Mouse (Mus musculus): ENCODE data around the gene Mcpt8. TPM values are rescaled to one million over a fixed set of nuclear protein-coding genes. Genes with fewer than 3 reads are reported as not detected.

The Mcpt8 gene
- total RNA-seq, 2 experiments from 2014 or later = not detected

DNA sequence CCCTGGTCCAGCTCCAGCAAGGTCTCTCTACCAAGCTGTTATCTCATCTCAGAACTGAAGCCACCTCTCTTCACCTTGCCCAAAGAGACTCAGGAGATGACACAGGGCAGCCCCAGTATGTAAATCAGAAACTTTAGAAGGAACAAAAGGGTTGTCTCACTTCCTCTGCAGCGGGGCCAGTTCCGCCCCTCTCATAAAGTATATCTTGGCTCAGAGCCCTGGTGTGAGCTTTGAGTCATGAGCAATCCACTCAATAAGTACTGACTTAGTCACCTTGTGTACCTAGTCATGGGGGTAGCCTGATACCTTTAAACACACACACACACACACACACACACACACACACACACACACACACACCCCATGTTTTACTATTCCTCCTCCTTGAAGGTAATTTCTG is 50.6 kb downstream of the Mcpt8 start:
- no peak for ATAC-seq (replicated peaks; ENCODE audit: low FRiP score, low TSS enrichment, poor library complexity, severe bottlenecking)

Other genes with a start within 250 kb of the Mcpt8 start
- gene Nynrin, start 231.3 kb downstream of the Mcpt8 start, total RNA-seq (2014; fragmentation: Nextera tagmentation) = 1.9 and 2.7 TPM in 2 replicates
- gene Nynrin, start 231.3 kb downstream of the Mcpt8 start, total RNA-seq (2017) = 1.2 and 2.0 TPM in 2 replicates
- not detected in 2 replicates for gene Cbln3, start 200.9 kb downstream of the Mcpt8 start, total RNA-seq (2014; fragmentation: Nextera tagmentation)
- not detected in 2 replicates for gene Cbln3, start 200.9 kb downstream of the Mcpt8 start, total RNA-seq (2017)
- 10.9 and 12.1 TPM in 2 replicates for gene Khnyn, start 200.3 kb downstream of the Mcpt8 start, total RNA-seq (2014; fragmentation: Nextera tagmentation)
- gene Khnyn, start 200.3 kb downstream of the Mcpt8 start, total RNA-seq (2017) = 8.7 and 16.3 TPM in 2 replicates
- gene Sdr39u1, start 185.0 kb downstream of the Mcpt8 start, total RNA-seq (2014; fragmentation: Nextera tagmentation) = 7.8 and 17.0 TPM in 2 replicates
- gene Sdr39u1, start 185.0 kb downstream of the Mcpt8 start, total RNA-seq (2017) = 3.9 and 6.7 TPM in 2 replicates
- gene Cma1, start 140.6 kb downstream of the Mcpt8 start, total RNA-seq (2014; fragmentation: Nextera tagmentation) = 1.4 TPM in 1 of 2 replicates, not detected in the other
- gene Cma1, start 140.6 kb downstream of the Mcpt8 start, total RNA-seq (2017) = 1.1 TPM in 1 of 2 replicates, not detected in the other
- not detected in 2 replicates for gene Cma2, start 134.3 kb downstream of the Mcpt8 start, total RNA-seq (2014; fragmentation: Nextera tagmentation)
- gene Cma2, start 134.3 kb downstream of the Mcpt8 start, total RNA-seq (2017) = not detected in 2 replicates
- gene Mcpt1, start 67.3 kb downstream of the Mcpt8 start, total RNA-seq (2014; fragmentation: Nextera tagmentation) = not detected in 2 replicates
- not detected in 2 replicates for gene Mcpt1, start 67.3 kb downstream of the Mcpt8 start, total RNA-seq (2017)
- not detected in 2 replicates for gene Mcpt9, start 54.8 kb downstream of the Mcpt8 start, total RNA-seq (2014; fragmentation: Nextera tagmentation)
- gene Mcpt9, start 54.8 kb downstream of the Mcpt8 start, total RNA-seq (2017) = not detected in 2 replicates
- not detected in 2 replicates for gene Mcpt2, start 43.2 kb downstream of the Mcpt8 start, total RNA-seq (2014; fragmentation: Nextera tagmentation)
- not detected in 2 replicates for gene Mcpt2, start 43.2 kb downstream of the Mcpt8 start, total RNA-seq (2017)
- gene Mcpt4, start 23.0 kb downstream of the Mcpt8 start, total RNA-seq (2014; fragmentation: Nextera tagmentation) = not detected in 2 replicates
- not detected in 2 replicates for gene Mcpt4, start 23.0 kb downstream of the Mcpt8 start, total RNA-seq (2017)
- 2.8 TPM in 1 of 2 replicates, not detected in the other for gene Ctsg, start 17.3 kb upstream of the Mcpt8 start, total RNA-seq (2014; fragmentation: Nextera tagmentation)
- 3.5 and 16.0 TPM in 2 replicates for gene Ctsg, start 17.3 kb upstream of the Mcpt8 start, total RNA-seq (2017)
- not detected in 2 replicates for gene Gzme, start 35.4 kb upstream of the Mcpt8 start, total RNA-seq (2014; fragmentation: Nextera tagmentation)
- not detected in 2 replicates for gene Gzme, start 35.4 kb upstream of the Mcpt8 start, total RNA-seq (2017)
- not detected in 2 replicates for gene Gzmd, start 47.3 kb upstream of the Mcpt8 start, total RNA-seq (2014; fragmentation: Nextera tagmentation)
- gene Gzmd, start 47.3 kb upstream of the Mcpt8 start, total RNA-seq (2017) = not detected in 2 replicates
- not detected in 2 replicates for gene Gzmg, start 74.3 kb upstream of the Mcpt8 start, total RNA-seq (2014; fragmentation: Nextera tagmentation)
- gene Gzmg, start 74.3 kb upstream of the Mcpt8 start, total RNA-seq (2017) = not detected in 2 replicates
- not detected in 2 replicates for gene Gzmn, start 89.3 kb upstream of the Mcpt8 start, total RNA-seq (2014; fragmentation: Nextera tagmentation)
- not detected in 2 replicates for gene Gzmn, start 89.3 kb upstream of the Mcpt8 start, total RNA-seq (2017)
- not detected in 2 replicates for gene Gzmf, start 126.1 kb upstream of the Mcpt8 start, total RNA-seq (2014; fragmentation: Nextera tagmentation)
- not detected in 2 replicates for gene Gzmf, start 126.1 kb upstream of the Mcpt8 start, total RNA-seq (2017)
- not detected in 2 replicates for gene Gzmc, start 149.4 kb upstream of the Mcpt8 start, total RNA-seq (2014; fragmentation: Nextera tagmentation)
- not detected in 2 replicates for gene Gzmc, start 149.4 kb upstream of the Mcpt8 start, total RNA-seq (2017)
- 1.1 TPM in 1 of 2 replicates, not detected in the other for gene Gzmb, start 177.0 kb upstream of the Mcpt8 start, total RNA-seq (2014; fragmentation: Nextera tagmentation)
- 0.33 and 1.8 TPM in 2 replicates for gene Gzmb, start 177.0 kb upstream of the Mcpt8 start, total RNA-seq (2017)